Mouse (Mus musculus): ENCODE measurements around the gene Zfc3h1.
A peak's percentile ranks its signal among the peaks of the same experiment; 100 is the strongest.

Gene Zfc3h1

GRCm38 (mm10) chr10:115384221-115385017 lies at the start of gene Zfc3h1, which contains the start of gene Thap2:
TSS of gene Zfc3h1 (plus strand) at chr10:115384959.
TSS of gene Thap2 (minus strand) at chr10:115384443.
- DNase-seq, result peak; percentile 99

GRCm38 (mm10) chr10:115336901-115337300 lies 47.9 kb upstream of the Zfc3h1 start:
- DNase-seq, result no peak

GRCm38 (mm10) chr10:115339820-115340328 lies 44.9 kb upstream of the Zfc3h1 start:
- DNase-seq, result no peak

GRCm38 (mm10) chr10:115342771-115343425 lies 41.9 kb upstream of the Zfc3h1 start:
- DNase-seq, result no peak

DNA sequence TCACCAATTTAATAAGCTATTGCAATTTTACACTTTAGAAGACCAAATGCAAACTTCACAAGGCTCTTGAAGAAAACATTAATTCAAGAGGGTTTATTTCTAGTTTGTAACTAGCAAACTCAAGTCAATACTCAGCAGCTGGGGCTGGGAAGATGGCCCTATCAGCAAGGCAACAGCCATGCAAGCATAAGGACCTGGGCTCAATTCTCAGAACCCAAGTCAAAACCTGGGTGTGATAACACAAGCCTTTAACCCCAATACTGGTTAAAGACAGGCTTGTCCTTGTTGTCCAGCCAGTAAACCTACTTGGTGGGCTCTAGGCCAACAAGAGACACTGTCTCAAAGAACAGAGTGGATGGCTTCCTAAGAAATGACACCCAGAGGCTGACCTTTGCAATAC lies 38.3 kb upstream of the Zfc3h1 start:
- no peak for DNase-seq

- no peak for DNase-seq
Observed at GRCm38 (mm10) chr10:115348131-115348530, 36.6 kb upstream of the Zfc3h1 start.

GRCm38 (mm10) chr10:115349029-115349428 lies 35.7 kb upstream of the Zfc3h1 start:
- DNase-seq, result no peak

GRCm38 (mm10) chr10:115349509-115349908 lies 35.2 kb upstream of the Zfc3h1 start:
- DNase-seq, result no peak

- DNase-seq, result no peak
Observed at GRCm38 (mm10) chr10:115350810-115351397, 33.9 kb upstream of the Zfc3h1 start.

DNA sequence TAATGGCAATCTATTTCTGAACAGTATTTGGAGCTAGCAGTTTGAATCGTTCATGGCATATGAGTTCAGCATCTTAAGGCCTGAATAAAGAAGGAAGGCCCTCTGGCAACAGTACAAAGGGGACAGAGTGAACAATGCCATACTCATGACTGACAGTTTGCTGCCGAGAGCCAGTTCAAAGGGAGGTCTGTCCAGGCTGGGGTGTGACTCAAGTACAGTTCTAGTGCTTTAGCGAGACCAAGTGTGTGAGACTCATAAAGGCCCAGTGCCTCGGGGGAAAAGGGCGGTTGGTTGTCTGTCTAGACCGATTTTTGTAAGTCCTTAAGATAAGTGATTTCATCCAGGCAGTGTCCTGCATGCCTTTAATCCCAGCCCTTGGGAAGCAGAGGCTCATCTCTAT lies 30.2 kb upstream of the Zfc3h1 start:
- DNase-seq, result no peak

GRCm38 (mm10) chr10:115355016-115355415 lies 29.7 kb upstream of the Zfc3h1 start:
- no peak for DNase-seq

DNA sequence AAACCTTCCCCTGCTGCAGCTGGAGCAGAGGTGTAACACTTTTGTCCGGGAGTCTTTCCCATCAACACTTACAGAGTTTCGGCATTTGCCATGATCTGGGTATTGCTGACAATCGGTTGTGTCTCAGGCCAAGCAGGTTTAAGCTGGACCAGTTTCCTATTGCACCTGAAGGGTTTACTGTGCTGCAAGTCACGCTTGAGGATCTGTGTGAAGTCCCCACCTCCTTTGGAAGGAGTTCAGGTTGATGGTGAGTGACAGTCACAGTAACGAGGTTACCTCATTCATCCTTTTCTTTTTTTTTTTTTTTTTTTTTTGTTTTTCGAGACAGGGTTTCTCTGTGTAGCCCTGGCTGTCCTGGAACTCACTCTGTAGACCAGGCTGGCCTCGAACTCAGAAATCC lies 28.7 kb upstream of the Zfc3h1 start:
- no peak for DNase-seq

- no peak for DNase-seq
Observed at GRCm38 (mm10) chr10:115358216-115358919, 26.4 kb upstream of the Zfc3h1 start.

DNA sequence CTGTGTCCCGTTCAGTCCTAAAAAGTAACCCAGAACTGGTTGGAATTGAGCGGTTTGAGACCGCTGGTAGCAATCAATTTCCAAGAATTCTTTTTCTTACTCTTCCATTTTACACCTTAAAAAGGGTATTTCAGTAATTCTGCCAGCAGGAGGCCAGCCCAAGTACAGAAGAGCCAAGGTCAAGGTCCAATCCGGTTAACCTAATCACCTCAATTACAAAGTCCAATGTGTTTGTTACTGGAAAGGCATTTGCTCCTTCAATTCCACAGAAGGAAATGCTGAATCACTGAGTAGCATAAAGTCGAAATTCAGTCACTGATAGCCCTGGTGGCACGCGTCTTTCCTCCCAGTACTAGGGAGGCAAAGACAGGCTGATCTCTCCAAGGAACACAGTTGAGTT lies 25.7 kb upstream of the Zfc3h1 start:
- no peak for DNase-seq

- DNase-seq, result peak; percentile 97
Observed at GRCm38 (mm10) chr10:115361840-115362622, 22.7 kb upstream of the Zfc3h1 start, which contains the start of gene Tmem19. TSS of gene Tmem19 (minus strand) at chr10:115362501.

DNA sequence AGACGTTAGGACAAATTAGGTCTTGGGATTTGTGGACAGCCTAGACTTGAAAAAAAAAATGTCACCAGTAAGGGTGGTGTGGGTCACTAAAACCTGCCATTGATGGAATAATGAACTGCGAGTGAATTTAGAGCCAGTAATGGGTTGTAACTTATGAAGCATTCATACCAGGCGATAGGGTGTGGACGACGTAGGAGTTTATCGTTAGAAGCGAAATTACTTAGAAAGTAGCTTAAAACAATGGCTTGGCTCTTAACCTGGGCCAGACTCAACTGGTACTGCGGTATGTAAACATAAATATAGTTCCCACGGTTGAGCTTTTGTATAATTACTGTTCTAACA lies 22.2 kb upstream of the Zfc3h1 start:
- no peak for DNase-seq

DNA sequence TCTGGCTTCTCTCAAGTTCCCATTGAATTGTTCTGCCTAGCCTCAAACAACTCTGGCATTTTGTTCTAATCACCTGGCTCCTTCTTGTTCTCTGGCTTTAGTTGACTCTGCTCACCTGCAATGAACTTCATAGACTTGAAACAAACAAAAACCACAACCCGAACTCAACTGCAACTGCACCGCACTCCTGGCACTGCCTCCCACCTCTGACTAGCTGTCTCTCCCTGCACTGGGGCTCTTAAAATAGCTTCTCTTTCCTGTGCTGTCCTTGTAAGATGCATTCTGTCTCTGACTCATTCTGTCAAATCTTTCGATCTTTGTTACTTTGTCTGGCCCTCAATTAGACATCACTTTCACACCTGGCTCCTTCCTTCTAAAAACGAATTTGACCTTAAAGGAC lies 21.6 kb upstream of the Zfc3h1 start:
- no peak for DNase-seq

GRCm38 (mm10) chr10:115381506-115382084 lies 3.2 kb upstream of the Zfc3h1 start:
- no peak for DNase-seq

DNA sequence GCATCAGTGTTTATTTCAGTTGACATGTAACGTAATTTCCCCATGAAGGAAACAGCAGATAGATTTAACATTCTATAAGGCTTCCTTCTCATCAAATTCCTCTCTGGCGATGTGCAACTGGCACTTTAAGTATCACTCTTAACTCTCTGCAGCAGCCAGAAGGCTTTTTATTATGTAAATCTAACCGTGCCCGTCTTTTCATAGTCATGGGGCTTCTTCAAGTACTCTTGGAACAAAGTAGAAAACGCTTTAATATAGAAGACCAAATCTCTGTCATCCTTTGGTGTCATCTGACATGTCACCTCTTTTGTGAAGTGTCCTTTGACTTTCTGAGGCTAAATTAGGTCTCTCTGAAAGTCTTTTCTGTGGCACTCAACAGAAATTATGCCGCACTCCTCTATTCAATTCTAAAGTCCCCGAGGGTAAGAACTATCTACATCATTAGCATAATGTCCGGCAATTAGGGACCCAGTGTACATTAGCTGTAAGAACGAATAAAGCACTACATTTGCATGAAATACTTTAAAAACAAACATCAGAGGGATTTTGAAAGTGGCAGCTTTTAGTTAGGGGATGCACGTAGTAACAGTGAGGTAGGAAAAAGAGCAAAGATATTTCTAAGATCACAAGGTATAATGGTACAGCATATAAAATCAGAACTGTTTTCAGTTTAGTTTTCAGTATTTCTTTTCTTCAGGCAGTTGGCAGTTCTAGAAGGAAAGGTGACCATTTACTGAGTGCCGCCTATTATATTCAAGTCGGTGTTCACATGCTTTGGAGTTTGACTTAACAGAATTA lies 1.7 kb upstream of the Zfc3h1 start:
- no peak for DNase-seq

GRCm38 (mm10) chr10:115383644-115384220 lies 1.0 kb upstream of the Zfc3h1 start:
- DNase-seq, result no peak

Data from layer of hippocampus, adult 9-11 months (tissue).